Mouse (Mus musculus) liver, embryonic 16.5 days (tissue): ENCODE results near the gene Wnt5a. TPM values are rescaled to one million over a fixed set of nuclear protein-coding genes. Genes with fewer than 3 reads are reported as not detected.

Experiments used
- ATAC-seq: fragments of 200-750 bp; cut with Nextera tagmentation; 2 replicates; pipeline ENCODE4 v1.8.0; 2017; ENCODE audit warnings: low read depth, mild to moderate bottlenecking, moderate number of reproducible peaks, moderate library complexity
- H3K27ac ChIP-seq: fragments of 300-500 bp; sonication (generic); 2 replicates; pipeline ENCODE4 v1.5.1; 2014; ENCODE audit warnings: mild to moderate bottlenecking, low read length
- H3K27me3 ChIP-seq: fragments of 300-500 bp; sonication (generic); 2 replicates; pipeline ENCODE4 v1.6.1; 2014; ENCODE audit warnings: low read depth, low read length, mixed read lengths; ENCODE audit not compliant: control insufficient read depth, insufficient read depth
- H3K36me3 ChIP-seq: fragments of 300-500 bp; sonication (generic); 2 replicates; pipeline ENCODE4 v1.6.1; 2014; ENCODE audit warnings: mild to moderate bottlenecking; ENCODE audit not compliant: control insufficient read depth, insufficient read depth
- H3K4me1 ChIP-seq: fragments of 300-500 bp; sonication (generic); 2 replicates; pipeline ENCODE4 v1.6.1; 2014; ENCODE audit warnings: low read depth, low read length, mixed read lengths; ENCODE audit not compliant: control insufficient read depth
- H3K4me2 ChIP-seq: fragments of 300-500 bp; sonication (generic); 2 replicates; pipeline ENCODE4 v1.6.1; 2014; ENCODE audit warnings: low read depth, low read length, mixed read lengths
- H3K4me3 ChIP-seq: fragments of 300-500 bp; sonication (generic); 2 replicates; pipeline ENCODE4 v1.5.1; 2014; ENCODE audit warnings: low read depth, mild to moderate bottlenecking, low read length
- H3K9ac ChIP-seq: fragments of 300-500 bp; sonication (generic); 2 replicates; pipeline ENCODE4 v1.6.1; 2014; ENCODE audit warnings: low read depth, low read length
- H3K9me3 ChIP-seq: fragments of 300-500 bp; sonication (generic); replicated peaks from 2 replicates; pipeline ENCODE4 v1.6.1; 2016; ENCODE audit warnings: low read length; ENCODE audit not compliant: control insufficient read depth
- WGBS: fragments of 180-500 bp; shearing (Covaris S2); extraction: QIAGEN DNeasy Blood & Tissue Kit; methylation state at CpG from one replicate; pipeline ENCODE4 v1.1.7; 2014; ENCODE audit not compliant: insufficient replicate concordance; 5-methylcytosine and 5-hydroxymethylcytosine counted together
- polyA plus RNA-seq: library from polyadenylated mRNA; unstranded; fragments of >200 nt; fragmentation: Nextera tagmentation; extraction: Ambion mirVana; gene quantifications from 2 replicates; pipeline ENCODE4 v1.2.1, GENCODE M21; 2015

Wnt5a gene
- polyA plus RNA-seq, 1 experiment from 2014 or later: 0.19 TPM

DNA sequence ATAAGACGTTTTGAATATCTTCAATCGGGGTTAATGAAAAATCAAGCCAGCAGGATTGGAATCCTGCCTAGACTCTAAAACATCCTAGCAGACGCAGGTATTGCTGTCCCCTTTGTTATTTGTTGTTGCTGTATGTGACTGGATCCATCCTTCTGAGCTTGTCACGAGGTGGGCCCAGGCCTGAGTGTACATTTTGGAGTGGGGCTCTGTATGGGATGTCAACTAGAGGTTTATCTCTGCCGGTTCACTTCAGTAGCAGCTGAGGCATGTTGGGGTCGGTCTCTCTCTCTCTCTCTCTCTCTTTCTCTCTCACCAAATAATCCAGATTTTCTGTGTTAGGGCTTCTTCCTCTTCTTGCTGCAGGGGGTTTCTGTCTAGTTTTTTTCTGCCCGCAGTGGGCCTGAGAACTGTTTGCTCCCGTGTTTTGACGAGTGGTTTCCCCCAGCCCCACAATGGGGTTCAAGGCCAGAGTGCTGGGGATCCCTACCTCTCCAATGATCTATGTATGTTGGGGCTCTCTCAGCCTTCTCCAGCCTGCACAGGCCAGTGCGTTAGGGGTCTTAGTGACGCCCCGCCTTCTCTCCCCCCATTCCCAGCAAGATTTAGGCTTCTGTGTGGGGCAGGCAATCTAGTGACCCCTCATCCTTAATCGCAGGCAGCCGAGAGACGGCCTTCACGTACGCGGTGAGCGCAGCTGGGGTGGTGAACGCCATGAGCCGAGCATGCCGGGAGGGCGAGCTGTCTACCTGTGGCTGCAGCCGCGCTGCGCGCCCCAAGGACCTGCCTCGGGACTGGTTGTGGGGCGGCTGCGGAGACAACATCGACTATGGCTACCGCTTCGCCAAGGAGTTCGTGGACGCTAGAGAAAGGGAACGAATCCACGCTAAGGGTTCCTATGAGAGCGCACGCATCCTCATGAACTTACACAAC is 13.3 kb downstream of the Wnt5a start:
- H3K9me3 ChIP-seq: no peaks in the 10 kb centered on the region
- no peak overlapping the region for H3K4me3 ChIP-seq
- 70% methylated on average over 39 of the region's 39 CpGs for WGBS
- H3K36me3 ChIP-seq: no peaks in the 10 kb centered on the region
- no peak for ATAC-seq
- H3K9ac ChIP-seq: no peak overlapping the region
- no peak overlapping the region for H3K27ac ChIP-seq
- no peaks in the 10 kb centered on the region for H3K4me1 ChIP-seq
- peaks cover 4% of the 10 kb centered on the region for H3K27me3 ChIP-seq
- no peak overlapping the region for H3K4me2 ChIP-seq

DNA sequence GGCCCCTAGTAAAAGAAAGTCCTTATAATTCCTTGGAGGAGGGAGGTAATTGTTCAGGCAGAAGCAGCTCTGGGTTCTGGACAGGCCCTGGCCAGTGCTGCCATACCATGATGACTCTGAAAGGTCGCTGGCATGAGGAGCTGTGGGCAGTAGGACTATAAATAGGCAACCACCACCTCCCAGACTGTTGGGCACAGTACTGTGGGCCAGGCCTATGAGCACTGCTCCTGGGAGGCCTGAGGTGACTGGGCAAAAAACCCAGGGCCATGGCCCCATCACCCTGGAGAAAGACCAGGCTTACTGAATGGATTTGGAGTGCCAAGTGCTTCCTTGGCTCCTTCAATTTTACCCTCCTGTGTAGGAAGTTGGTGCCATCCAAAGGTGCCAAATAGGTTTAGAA is 16.6 kb downstream of the Wnt5a start:
- WGBS: 29% methylated on average over 1 of the region's 1 CpGs
- Histone ChIP-seq H3K9me3 (no peaks in the 10 kb centered on the region), H3K4me1 (no peaks in the 10 kb centered on the region), H3K9ac (no peak overlapping the region), H3K4me3 (no peak overlapping the region), H3K4me2 (no peak overlapping the region), H3K27ac (no peak overlapping the region), H3K36me3 (no peaks in the 10 kb centered on the region), H3K27me3 (no peaks in the 10 kb centered on the region)
- no peak for ATAC-seq

DNA sequence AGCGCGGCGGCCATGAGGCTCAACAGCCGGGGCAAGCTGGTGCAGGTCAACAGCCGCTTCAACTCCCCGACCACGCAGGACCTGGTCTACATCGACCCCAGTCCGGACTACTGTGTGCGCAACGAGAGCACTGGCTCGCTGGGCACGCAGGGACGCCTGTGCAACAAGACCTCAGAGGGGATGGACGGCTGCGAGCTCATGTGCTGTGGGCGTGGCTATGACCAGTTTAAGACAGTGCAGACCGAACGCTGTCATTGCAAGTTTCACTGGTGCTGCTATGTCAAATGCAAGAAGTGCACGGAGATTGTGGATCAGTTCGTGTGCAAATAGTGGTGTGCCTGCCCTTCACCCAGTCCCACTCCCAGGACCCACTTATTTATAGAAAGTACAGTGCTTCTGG is 18.1 kb downstream of the Wnt5a start:
- 73% methylated on average over 21 of the region's 21 CpGs for WGBS
- Histone ChIP-seq H3K36me3 (no peaks in the 10 kb centered on the region), H3K27me3 (no peaks in the 10 kb centered on the region), H3K4me3 (no peak overlapping the region), H3K4me2 (no peak overlapping the region), H3K4me1 (no peaks in the 10 kb centered on the region), H3K27ac (no peak overlapping the region), H3K9me3 (no peaks in the 10 kb centered on the region), H3K9ac (no peak overlapping the region)
- no peak for ATAC-seq

GRCm38 (mm10) chr14:28525566-28525965 is 21.0 kb downstream of the Wnt5a start:
- Histone ChIP-seq H3K9ac (no peak overlapping the region), H3K4me3 (no peak overlapping the region), H3K4me2 (no peak overlapping the region), H3K4me1 (no peaks in the 10 kb centered on the region), H3K36me3 (no peaks in the 10 kb centered on the region), H3K9me3 (no peaks in the 10 kb centered on the region), H3K27me3 (no peaks in the 10 kb centered on the region), H3K27ac (no peak overlapping the region)
- ATAC-seq: no peak
- 73% methylated on average over 1 of the region's 1 CpGs for WGBS

GRCm38 (mm10) chr14:28528151-28528685 is 23.7 kb downstream of the Wnt5a start:
- no peak overlapping the region for H3K4me3 ChIP-seq
- WGBS: 50% methylated on average over 2 of the region's 2 CpGs
- H3K4me2 ChIP-seq: no peak overlapping the region

GRCm38 (mm10) chr14:28531531-28531930 is 27.0 kb downstream of the Wnt5a start:
- H3K4me2 ChIP-seq: no peak overlapping the region
- no peak for ATAC-seq

More at GRCm38 (mm10) chr14:28528151-28528685, 23.7 kb downstream of the Wnt5a start:
- Histone ChIP-seq H3K4me1 (no peaks in the 10 kb centered on the region), H3K9me3 (no peaks in the 10 kb centered on the region), H3K9ac (no peak overlapping the region), H3K27me3 (no peaks in the 10 kb centered on the region), H3K27ac (no peak overlapping the region), H3K36me3 (no peaks in the 10 kb centered on the region)
- no peak for ATAC-seq

DNA sequence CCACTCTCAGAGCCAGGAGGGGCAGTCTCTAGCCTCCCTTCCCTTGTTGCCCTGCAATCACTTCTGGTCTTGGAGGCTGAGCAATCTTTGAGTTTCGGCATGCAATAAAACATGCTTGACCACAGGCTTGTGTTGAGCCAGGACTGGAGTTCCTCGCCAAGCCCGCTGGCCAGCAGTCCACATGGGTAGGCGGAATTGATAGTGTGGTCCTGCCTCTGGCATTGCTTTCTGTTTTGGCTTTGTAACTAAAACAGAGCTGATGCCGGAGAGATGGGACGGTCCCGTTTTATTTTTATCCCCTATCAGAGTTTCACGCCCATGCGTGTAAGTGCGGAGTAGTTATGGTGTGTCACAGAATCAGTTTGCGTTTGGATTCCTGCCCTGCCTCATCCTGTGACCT is 28.4 kb downstream of the Wnt5a start:
- H3K27me3 ChIP-seq: no peaks in the 10 kb centered on the region
- no peaks in the 10 kb centered on the region for H3K4me1 ChIP-seq
- H3K36me3 ChIP-seq: no peaks in the 10 kb centered on the region
- 76% methylated on average over 11 of the region's 11 CpGs for WGBS
- no peak overlapping the region for H3K4me3 ChIP-seq
- H3K4me2 ChIP-seq: no peak overlapping the region
- no peak for ATAC-seq
- H3K27ac ChIP-seq: no peak overlapping the region
- H3K9ac ChIP-seq: no peak overlapping the region
- no peaks in the 10 kb centered on the region for H3K9me3 ChIP-seq

More at GRCm38 (mm10) chr14:28531531-28531930, 27.0 kb downstream of the Wnt5a start:
- H3K9me3 ChIP-seq: no peaks in the 10 kb centered on the region
- H3K27me3 ChIP-seq: no peaks in the 10 kb centered on the region
- H3K4me3 ChIP-seq: no peak overlapping the region
- H3K27ac ChIP-seq: no peak overlapping the region
- H3K9ac ChIP-seq: no peak overlapping the region
- H3K4me1 ChIP-seq: no peaks in the 10 kb centered on the region
- no peaks in the 10 kb centered on the region for H3K36me3 ChIP-seq
- 10% methylated on average over 1 of the region's 1 CpGs for WGBS

- H3K36me3 ChIP-seq: no peaks in the 10 kb centered on the region
- H3K9me3 ChIP-seq: no peaks in the 10 kb centered on the region
- no peak overlapping the region for H3K27ac ChIP-seq
- 45% methylated on average over 2 of the region's 2 CpGs for WGBS
- no peak overlapping the region for H3K4me2 ChIP-seq
- ATAC-seq: no peak
- no peaks in the 10 kb centered on the region for H3K27me3 ChIP-seq
- no peaks in the 10 kb centered on the region for H3K4me1 ChIP-seq
- H3K4me3 ChIP-seq: no peak overlapping the region
- H3K9ac ChIP-seq: no peak overlapping the region
Measured at GRCm38 (mm10) chr14:28533876-28534275, 29.3 kb downstream of the Wnt5a start.

DNA sequence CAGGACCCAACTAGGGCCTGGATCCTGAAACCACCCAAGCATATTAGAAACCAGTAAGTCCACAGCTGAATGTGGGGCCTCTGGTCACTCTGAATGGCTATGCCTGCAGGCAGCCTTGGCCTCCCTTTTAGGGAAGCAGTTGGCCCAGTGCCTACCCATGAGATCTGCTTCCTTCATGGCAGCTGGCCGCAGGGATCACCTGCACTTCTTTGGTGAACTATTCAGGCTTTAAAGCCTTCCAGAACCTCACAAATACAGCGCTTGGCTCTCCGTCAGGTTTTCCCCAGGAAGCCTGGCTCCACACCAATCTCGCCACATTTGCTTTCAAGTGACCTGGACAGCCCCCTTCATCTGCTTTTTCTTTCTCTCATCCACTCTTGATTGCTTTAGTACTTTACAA is 31.3 kb downstream of the Wnt5a start:
- WGBS: 67% methylated on average over 4 of the region's 4 CpGs
- ATAC-seq: no peak

More for the DNA sequence above, 31.3 kb downstream of the Wnt5a start:
- Histone ChIP-seq H3K27me3 (no peaks in the 10 kb centered on the region), H3K9ac (no peak overlapping the region), H3K36me3 (no peaks in the 10 kb centered on the region), H3K9me3 (no peaks in the 10 kb centered on the region), H3K27ac (no peak overlapping the region), H3K4me1 (no peaks in the 10 kb centered on the region), H3K4me2 (no peak overlapping the region), H3K4me3 (no peak overlapping the region)
